Mouse (Mus musculus) ES-E14 (cell line): Measurements from ENCODE around the gene Gm42957.

ENCODE experiments used
- CHD2 ChIP-seq: IDR thresholded peaks from 2 replicates; pipeline ENCODE4 v1.6.1; 2014; ENCODE audit warnings: mild to moderate bottlenecking, low read depth, low read length, inconsistent platforms
- HCFC1 ChIP-seq: IDR thresholded peaks from 2 replicates; pipeline ENCODE4 v1.6.1; 2012; ENCODE audit warnings: low read length, inconsistent platforms, borderline replicate concordance; ENCODE audit not compliant: insufficient read depth
- ZC3H11A ChIP-seq: IDR thresholded peaks from 2 replicates; pipeline ENCODE4 v1.6.1; 2012; ENCODE audit warnings: low read depth, mild to moderate bottlenecking, inconsistent platforms, low read length, borderline replicate concordance

- TF ChIP-seq HCFC1 (no peak), ZC3H11A (no peak), CHD2 (no peak)
Measured at GRCm38 (mm10) chr3:96601251-96601787, 34.0 kb upstream of the Gm42957 start.
